Mouse (Mus musculus) c-Kit-negative CD71-positive TER-119-positive erythroid progenitor cells, embryonic 14.5 days (primary cell): ENCODE results near the gene Tac4.

ENCODE experiments used
- DNase-seq: peaks from one replicate; pipeline ENCODE4 v3.0.0-alpha.2; 2013; ENCODE audit warnings: low read depth, low spot score

The Tac4 gene

GRCm38 (mm10) chr11:95315215-95315955 is 54.1 kb downstream of the Tac4 start:
- no peak for DNase-seq

GRCm38 (mm10) chr11:95318116-95318515 is 56.8 kb downstream of the Tac4 start:
- no peak for DNase-seq
